Mouse (Mus musculus) urinary bladder, postnatal 10 days (tissue): ENCODE results near the gene Clk3.
A peak's percentile ranks its signal among the peaks of the same experiment; 100 is the strongest.
"Not testable (repeated sequence)": the region's sequence is repeated elsewhere in the genome, so short reads cannot be mapped to it uniquely, and the experiment has no call there.

Experiments
- DNase-seq: peaks from one replicate; pipeline ENCODE4 v3.0.0; 2022; ENCODE audit warnings: low spot score

The Clk3 gene

DNA sequence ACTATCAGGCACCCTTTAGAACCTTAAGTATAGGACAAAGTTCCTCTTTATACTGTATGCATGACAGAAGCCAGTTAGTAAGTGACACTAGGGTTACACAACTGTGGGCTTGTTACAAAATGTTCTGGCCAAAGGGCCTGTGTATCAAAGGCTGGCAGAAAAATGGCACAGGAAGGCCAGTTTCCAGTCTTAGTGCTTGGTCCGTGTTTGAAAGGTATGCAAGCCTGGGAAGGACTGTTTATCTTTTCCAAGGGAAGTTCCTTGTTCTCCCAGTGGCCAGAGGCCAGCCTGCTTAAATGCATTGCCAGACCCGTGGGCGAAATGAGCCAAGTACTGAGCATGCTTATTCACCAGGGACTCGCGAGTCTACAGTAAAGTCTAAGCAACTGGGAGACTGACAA is 42.3 kb downstream of the Clk3 start:
- no peak for DNase-seq

DNA sequence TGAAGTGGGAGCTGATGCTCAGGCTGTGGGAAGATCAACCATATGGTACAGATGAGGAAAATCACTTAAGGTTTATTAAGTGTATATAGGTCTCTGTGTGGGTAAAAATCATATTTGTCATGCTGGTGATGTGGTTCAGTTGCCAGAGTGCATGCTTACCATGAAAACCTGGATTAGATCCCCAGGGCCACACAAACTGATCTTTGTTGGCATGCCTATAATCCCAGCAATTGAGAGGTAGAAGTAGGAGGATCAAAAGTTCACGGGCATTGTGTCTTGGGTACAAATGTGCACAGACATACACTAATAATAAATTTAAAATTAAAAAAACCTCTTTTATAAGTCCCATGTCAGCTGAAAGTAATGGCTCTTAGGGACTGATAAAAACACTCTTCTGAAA is 43.3 kb downstream of the Clk3 start:
- DNase-seq: no peak

GRCm38 (mm10) chr9:57720736-57721135 is 44.9 kb downstream of the Clk3 start:
- no peak for DNase-seq

DNA sequence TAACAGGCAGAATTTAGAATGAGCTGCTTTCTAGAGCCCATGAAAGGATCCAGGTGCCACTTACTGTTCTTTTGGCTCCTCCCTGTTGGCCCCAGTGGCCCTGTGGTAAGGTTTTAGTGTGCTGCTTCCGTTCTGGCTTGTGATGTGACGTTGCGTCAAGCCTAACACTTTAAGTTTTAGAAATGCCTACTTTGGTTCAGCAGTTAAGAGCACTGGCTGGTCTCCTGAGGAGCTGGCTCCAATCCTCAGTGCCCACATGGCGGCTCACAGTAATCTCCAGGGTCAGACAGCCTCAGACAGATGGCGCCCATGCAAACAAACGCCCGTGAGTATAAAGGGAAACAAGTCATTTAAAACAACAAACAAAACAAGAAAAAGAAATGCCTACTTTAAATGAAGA is 47.3 kb downstream of the Clk3 start:
- no peak for DNase-seq

DNA sequence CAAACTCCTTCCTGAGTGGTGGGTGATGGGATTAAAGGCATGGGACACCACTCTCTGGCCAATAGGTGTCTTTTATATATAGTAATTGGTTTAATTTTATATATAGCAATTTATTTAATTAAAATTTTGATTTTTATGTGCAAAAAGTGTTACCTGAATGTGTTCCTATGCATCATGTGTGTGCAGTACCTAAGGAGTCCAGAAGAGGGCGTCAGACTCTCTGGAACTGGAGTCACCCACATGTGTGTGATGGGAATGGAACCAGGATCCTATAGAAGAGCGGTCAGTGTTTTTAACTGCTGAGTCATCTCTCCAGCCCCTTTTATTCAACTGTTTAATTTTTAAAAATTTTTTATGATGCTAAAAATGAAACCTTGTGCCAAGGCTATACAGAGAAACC is 53.5 kb downstream of the Clk3 start:
- DNase-seq: no peak

DNA sequence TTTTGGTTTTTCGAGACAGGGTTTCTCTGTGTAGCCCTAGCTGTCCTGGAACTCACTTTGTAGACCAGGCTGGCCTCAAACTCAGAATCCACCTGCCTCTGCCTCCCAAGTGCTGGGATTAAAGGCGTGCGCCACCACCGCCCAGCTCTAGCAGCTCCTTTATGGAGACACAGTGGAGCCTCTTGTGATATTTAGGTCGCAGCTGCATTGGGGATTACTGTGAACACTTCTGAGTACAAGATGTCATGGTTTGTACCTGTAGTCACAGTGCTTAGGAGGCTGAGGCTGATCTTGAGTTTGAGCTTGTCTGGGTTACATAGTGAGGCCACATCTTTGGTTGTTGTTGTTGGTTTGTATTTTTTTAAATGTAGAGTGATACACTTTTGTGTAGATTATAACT is 55.4 kb downstream of the Clk3 start:
- not testable (repeated sequence) for DNase-seq

DNA sequence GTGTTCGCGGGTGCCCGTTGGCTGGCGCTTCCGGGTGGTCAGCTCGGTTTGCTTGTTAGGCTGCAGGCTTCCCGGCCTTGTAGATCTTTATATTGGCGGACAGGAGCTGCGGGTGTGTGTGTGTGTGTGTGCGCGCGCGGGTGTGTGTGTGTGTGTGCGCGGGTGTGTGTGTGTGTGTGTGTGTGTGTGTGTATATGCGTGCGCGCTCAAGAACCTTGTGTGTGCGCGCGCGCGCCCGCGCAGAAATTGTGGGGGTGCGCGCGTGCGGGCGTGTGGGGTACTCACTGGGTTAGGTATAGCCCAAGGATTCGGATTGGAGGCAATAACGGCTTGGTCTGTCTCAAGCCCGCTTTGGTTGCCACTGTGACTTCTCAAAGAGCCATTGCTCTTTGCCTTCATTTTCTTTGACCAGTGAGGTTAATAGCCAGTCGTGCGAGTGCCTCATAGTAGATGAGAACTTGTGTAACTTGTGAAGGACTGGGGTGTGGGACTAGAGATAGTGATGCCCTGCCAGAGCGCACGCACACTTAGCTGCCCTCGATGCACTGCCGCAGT is 56.9 kb downstream of the Clk3 start:
- DNase-seq: no peak

DNA sequence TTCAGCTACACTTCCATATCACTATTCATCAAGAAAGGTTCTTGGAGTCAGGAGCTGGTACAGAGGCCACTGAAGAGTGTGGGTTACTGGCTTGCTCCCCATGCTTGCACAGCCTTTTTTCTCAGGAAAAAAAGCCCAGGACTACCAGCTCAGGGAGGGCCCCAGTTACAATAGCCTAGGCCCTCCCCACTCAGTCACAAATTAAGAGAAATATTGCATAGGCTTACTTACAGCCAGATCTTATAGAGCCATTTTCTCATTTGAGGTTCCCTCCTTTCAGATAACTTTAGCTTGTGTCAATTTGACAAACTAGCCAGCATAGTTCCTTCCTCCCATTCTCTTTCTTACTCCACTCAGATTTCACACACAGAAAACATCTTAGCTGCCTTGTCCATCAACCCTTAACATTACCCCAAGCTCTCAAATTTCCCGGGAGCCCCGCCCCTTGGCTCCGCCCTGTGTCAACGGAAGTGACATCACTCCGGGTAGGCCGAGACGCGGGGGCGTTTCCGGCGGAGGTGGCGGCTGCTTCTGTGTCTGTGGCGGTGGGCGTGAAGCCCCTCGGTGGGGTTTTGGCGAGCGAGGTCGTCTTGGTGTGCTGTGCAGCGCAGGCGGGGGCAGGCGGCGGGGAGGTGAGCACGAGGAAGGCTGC is 57.5 kb downstream of the Clk3 start, which contains the start of gene Edc3:
Edc3 (plus strand) TSS at position 473 of the 652 bp plus-strand sequence.
- peak; percentile 66 for DNase-seq

DNA sequence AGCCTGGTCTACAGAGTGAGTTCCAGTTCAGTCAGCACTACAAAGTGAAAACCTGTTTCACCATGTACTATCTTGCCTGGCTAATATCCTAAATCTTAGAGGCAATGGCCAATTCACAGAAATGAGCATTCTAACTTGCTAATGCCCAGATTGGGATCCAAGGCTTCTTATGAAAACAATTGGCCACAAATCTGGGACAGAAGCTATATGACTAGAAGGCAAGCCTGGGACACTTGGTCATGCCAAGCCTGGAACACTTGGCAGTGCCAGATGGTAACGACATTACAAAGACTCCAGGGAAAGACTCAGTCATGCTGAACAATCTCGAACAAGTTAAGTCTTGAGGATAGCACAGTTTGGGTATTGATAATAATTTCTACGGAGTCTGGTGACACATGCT is 59.2 kb downstream of the Clk3 start:
- DNase-seq: no peak
